Mouse (Mus musculus) kidney, embryonic 16.5 days (tissue): Measurements from ENCODE around the gene Lrrn2. TPM values are rescaled to one million over a fixed set of nuclear protein-coding genes. Genes with fewer than 3 reads are reported as not detected.
"Not testable (repeated sequence)": the region's sequence is repeated elsewhere in the genome, so short reads cannot be mapped to it uniquely, and the experiment has no call there.

Experiments used
- ATAC-seq: fragments of 200-750 bp; cut with Nextera tagmentation; 2 replicates; pipeline ENCODE4 v1.8.0; 2017; ENCODE audit warnings: moderate TSS enrichment; ENCODE audit not compliant: low FRiP score, low TSS enrichment
- H3K27ac ChIP-seq: fragments of 300-500 bp; sonication (generic); 2 replicates; pipeline ENCODE4 v1.5.1; 2014; ENCODE audit warnings: low read length
- H3K27me3 ChIP-seq: fragments of 300-500 bp; sonication (generic); 2 replicates; pipeline ENCODE4 v1.6.1; 2014; ENCODE audit warnings: low read length, control low read depth, mixed read lengths; ENCODE audit not compliant: insufficient read depth
- H3K36me3 ChIP-seq: fragments of 300-500 bp; sonication (generic); 2 replicates; pipeline ENCODE4 v1.6.1; 2014; ENCODE audit warnings: low read length, control low read depth, mixed read lengths; ENCODE audit not compliant: insufficient read depth
- H3K4me1 ChIP-seq: fragments of 300-500 bp; sonication (generic); 2 replicates; pipeline ENCODE4 v1.6.1; 2014; ENCODE audit warnings: low read length, control low read depth, mixed read lengths; ENCODE audit not compliant: insufficient read depth
- H3K4me2 ChIP-seq: fragments of 300-500 bp; sonication (generic); replicated peaks from 2 replicates; pipeline ENCODE4 v1.6.1; 2014; ENCODE audit warnings: low read depth, low read length
- H3K4me3 ChIP-seq: fragments of 300-500 bp; sonication (generic); 2 replicates; pipeline ENCODE4 v1.5.1; 2014; ENCODE audit warnings: mild to moderate bottlenecking, low read length
- H3K9ac ChIP-seq: fragments of 300-500 bp; sonication (generic); replicated peaks from 2 replicates; pipeline ENCODE4 v1.6.1; 2014; ENCODE audit warnings: low read length
- H3K9me3 ChIP-seq: fragments of 300-500 bp; sonication (generic); 2 replicates; pipeline ENCODE4 v1.6.1; 2016; ENCODE audit warnings: low read length, control low read depth
- WGBS: fragments of 180-500 bp; shearing (Covaris S2); extraction: QIAGEN DNeasy Blood & Tissue Kit; methylation state at CpG from one replicate; pipeline ENCODE4 v1.1.7; 2014; 5-methylcytosine and 5-hydroxymethylcytosine counted together
- microRNA-seq: library from miRNA; unstranded; fragments of <30 nt; microRNA quantifications from one replicate; pipeline ENCODE4, GENCODE M21; 2016
- polyA plus RNA-seq: library from polyadenylated mRNA; unstranded; fragments of >200 nt; fragmentation: Nextera tagmentation; extraction: Ambion mirVana; gene quantifications from 2 replicates; pipeline ENCODE4 v1.2.1, GENCODE M21; 2015

Lrrn2 gene
- polyA plus RNA-seq, 1 experiment from 2014 or later: 5.2 TPM

GRCm38 (mm10) chr1:132988556-132989459 is 108.7 kb downstream of the Lrrn2 start:
- H3K27ac ChIP-seq, H3K9ac ChIP-seq, H3K27me3 ChIP-seq, H3K4me1 ChIP-seq, H3K9me3 ChIP-seq, H3K4me2 ChIP-seq, H3K4me3 ChIP-seq, ATAC-seq: not testable (repeated sequence)
- peaks cover 49% of the 10 kb centered on the region for H3K36me3 ChIP-seq
- 48% methylated on average over 12 of the region's 12 CpGs for WGBS

Small RNA genes within 50 kb of the gene (microRNA-seq; reads per million reads assigned to microRNA genes)
- not detected for gene Gm44300

Other genes starting within 250 kb of the Lrrn2 start
- 0.45 and 0.67 TPM in 2 replicates for gene Nfasc, start 138.5 kb upstream of the Lrrn2 start, polyA plus RNA-seq
- 27.2 and 29.0 TPM in 2 replicates for gene Mdm4, start 150.3 kb downstream of the Lrrn2 start, polyA plus RNA-seq
- 5.1 and 5.8 TPM in 2 replicates for gene Pik3c2b, start 165.4 kb downstream of the Lrrn2 start, polyA plus RNA-seq